ENCODE assay signal across 10 mouse cellular contexts in genomic region chr9:107556346-107556745, GRCm38 (mm10). TPM values are rescaled to one million over a fixed set of nuclear protein-coding genes. Genes with fewer than 3 reads are reported as not detected.
A peak's percentile ranks its signal among the peaks of the same experiment; 100 is the strongest.
DNase-seq lines count a peak whose midpoint lies in the region; ATAC-seq and TF ChIP-seq lines count a peak whose summit lies in the region.
"Had no signal": no experiment of that assay in that cellular context is flagged by ENCODE, and none has a peak within 500 bp of the region (broad histone marks: within the 10 kb centered on the region; RNA-seq: fewer than 3 reads in every experiment).

No protein-coding gene starts in this region.

- intact Hi-C loops in left cerebral cortex, postnatal 10 days (cut with DNase I) = no loop called here

- H3K9me3 ChIP-seq in heart, postnatal 0 days (replicated peaks; ENCODE audit: control insufficient read depth, low read length) = no peaks in the 10 kb centered on the region
- H3K9me3 ChIP-seq in embryonic facial prominence, embryonic 12.5 days = no peaks in the 10 kb centered on the region
- H3K9me3 ChIP-seq in limb, embryonic 12.5 days = no peaks in the 10 kb centered on the region
- H3K9me3 ChIP-seq in neural tube, embryonic 12.5 days = no peaks in the 10 kb centered on the region

- H3K4me1 ChIP-seq in heart, postnatal 0 days (ENCODE audit: control insufficient read depth, insufficient read depth) = peaks cover 27% of the 10 kb centered on the region
- peaks cover 40% of the 10 kb centered on the region for H3K4me1 ChIP-seq in embryonic facial prominence, embryonic 12.5 days
- H3K4me1 ChIP-seq in limb, embryonic 12.5 days (replicated peaks) = peaks cover 45% of the 10 kb centered on the region
- peaks cover 40% of the 10 kb centered on the region for H3K4me1 ChIP-seq in neural tube, embryonic 12.5 days

- TF ChIP-seq EP300 in heart, postnatal 0 days (IDR thresholded peaks at IDR 0.05; ENCODE audit: low read depth) = no peak

- peak overlapping the region; percentile 70 for H3K4me3 ChIP-seq in heart, postnatal 0 days (ENCODE audit: low read depth, low read length)
- H3K4me3 ChIP-seq in embryonic facial prominence, embryonic 12.5 days = peak overlapping the region; percentile 78
- peak overlapping the region; percentile 75 for H3K4me3 ChIP-seq in limb, embryonic 12.5 days (replicated peaks)
- no peak overlapping the region for H3K4me3 ChIP-seq in neural tube, embryonic 12.5 days

- no peak for TF ChIP-seq CTCF in heart, postnatal 0 days (IDR thresholded peaks at IDR 0.05; ENCODE audit: low read depth)

- peak overlapping the region; percentile 96; the same call in 1 of the 2 replicates for H3K27ac ChIP-seq in heart, postnatal 0 days (ENCODE audit: low read depth)
- peak overlapping the region; percentile 43; the same call in 1 of the 2 replicates for H3K27ac ChIP-seq in embryonic facial prominence, embryonic 12.5 days
- no peak overlapping the region for H3K27ac ChIP-seq in limb, embryonic 12.5 days
- no peak overlapping the region for H3K27ac ChIP-seq in neural tube, embryonic 12.5 days

- 48% methylated on average over 3 of the region's 3 CpGs for WGBS in heart, postnatal 0 days
- WGBS in embryonic facial prominence, embryonic 12.5 days = 79% methylated on average over 3 of the region's 3 CpGs
- WGBS in limb, embryonic 12.5 days = 81% methylated on average over 3 of the region's 3 CpGs
- WGBS in neural tube, embryonic 12.5 days = 83% methylated on average over 3 of the region's 3 CpGs

- H3K27me3 ChIP-seq in heart, postnatal 0 days (ENCODE audit: control insufficient read depth, insufficient read depth, low read length) = no peaks in the 10 kb centered on the region
- H3K27me3 ChIP-seq in embryonic facial prominence, embryonic 12.5 days = no peaks in the 10 kb centered on the region
- no peaks in the 10 kb centered on the region for H3K27me3 ChIP-seq in limb, embryonic 12.5 days
- H3K27me3 ChIP-seq in neural tube, embryonic 12.5 days (replicated peaks) = peaks cover 18% of the 10 kb centered on the region

- DNase-seq in heart, postnatal 0 days (ENCODE audit: low spot score) = no peak
- DNase-seq in heart, adult 18-20 months = no peak
- DNase-seq in left cerebral cortex, postnatal 10 days (ENCODE audit: extremely low spot score in 1 of 2, low spot score in 2 of 2) = no peak
- no peak for DNase-seq in embryo, embryonic 10.5 days (ENCODE audit: low spot score)
- DNase-seq: left cerebral cortex, postnatal 4 days had no signal

- peaks cover 45% of the 10 kb centered on the region for H3K36me3 ChIP-seq in heart, postnatal 0 days (replicated peaks; ENCODE audit: control insufficient read depth, insufficient read depth, low read length)
- H3K36me3 ChIP-seq in embryonic facial prominence, embryonic 12.5 days = peaks cover 51% of the 10 kb centered on the region
- peaks cover 51% of the 10 kb centered on the region for H3K36me3 ChIP-seq in limb, embryonic 12.5 days
- H3K36me3 ChIP-seq in neural tube, embryonic 12.5 days = peaks cover 48% of the 10 kb centered on the region

- no peak for ATAC-seq in heart, postnatal 0 days (ENCODE audit: insufficient read depth, low read depth)
- ATAC-seq in embryonic facial prominence, embryonic 12.5 days (ENCODE audit: insufficient number of reproducible peaks, insufficient read depth, low FRiP score, low TSS enrichment) = no peak
- no peak for ATAC-seq in limb, embryonic 12.5 days (ENCODE audit: insufficient number of reproducible peaks, insufficient read depth, low FRiP score, low TSS enrichment, low read depth)
- ATAC-seq in neural tube, embryonic 12.5 days (ENCODE audit: low FRiP score, low read depth) = no peak
- ATAC-seq in inflammation-experienced regulatory T-cells, adult 6 months = no peak

- peak overlapping the region; percentile 86 for H3K4me2 ChIP-seq in heart, postnatal 0 days (ENCODE audit: low read depth, low read length)
- peak overlapping the region; percentile 83 for H3K4me2 ChIP-seq in embryonic facial prominence, embryonic 12.5 days (replicated peaks)
- H3K4me2 ChIP-seq in limb, embryonic 12.5 days = peak overlapping the region; percentile 89
- peak overlapping the region; percentile 96 for H3K4me2 ChIP-seq in neural tube, embryonic 12.5 days (replicated peaks)

- no peak overlapping the region for H3K9ac ChIP-seq in heart, postnatal 0 days (replicated peaks; ENCODE audit: low read depth, low read length)
- no peak overlapping the region for H3K9ac ChIP-seq in embryonic facial prominence, embryonic 12.5 days
- 0 out of 2 replicates have a peak overlapping the region, but pooled peaks have one; percentile 85 for H3K9ac ChIP-seq in limb, embryonic 12.5 days (replicated peaks)
- H3K9ac ChIP-seq in neural tube, embryonic 12.5 days = no peak overlapping the region

RNA-seq across cellular contexts. Expression of gene Rassf1, which starts 5.0 kb away (rescaled TPM):
- 28.7 and 39.0 TPM in 2 replicates for total RNA-seq in heart, postnatal 0 days (2014; rRNA removed; ENCODE audit: low replicate concordance)
- polyA plus RNA-seq in heart, postnatal 0 days (2015; fragmentation: Nextera tagmentation; extraction: Ambion mirVana) = 34.4 and 35.1 TPM in 2 replicates
- 10 to 100 TPM; 15.1 TPM for total RNA-seq in heart, adult 18-20 months (2021)
- 54.0 and 55.6 TPM in 2 replicates for polyA plus RNA-seq in embryonic facial prominence, embryonic 12.5 days (2016; fragmentation: Nextera tagmentation; extraction: Ambion mirVana)
- polyA plus RNA-seq in limb, embryonic 12.5 days (2016; fragmentation: Nextera tagmentation; extraction: Ambion mirVana) = 59.8 and 64.8 TPM in 2 replicates
- 37.6 and 37.7 TPM in 2 replicates for polyA plus RNA-seq in neural tube, embryonic 12.5 days (2016; fragmentation: Nextera tagmentation; extraction: Ambion mirVana)
- 10 to 100 TPM; 14.7 to 14.9 TPM for total RNA-seq in left cerebral cortex, postnatal 10 days (2021)
- 10 to 100 TPM; 77.8 to 84.6 (median 82.3) TPM for polyA plus RNA-seq in inflammation-experienced regulatory T-cells, adult 6 months (2017; shearing (Covaris generic))

RNA-seq across cellular contexts. Expression of gene Tusc2, which starts 6.7 kb away (rescaled TPM):
- 38.6 and 51.2 TPM in 2 replicates for total RNA-seq in heart, postnatal 0 days (2014; rRNA removed; ENCODE audit: low replicate concordance)
- 37.0 and 38.8 TPM in 2 replicates for polyA plus RNA-seq in heart, postnatal 0 days (2015; fragmentation: Nextera tagmentation; extraction: Ambion mirVana)
- total RNA-seq in heart, adult 18-20 months (2021) = 10 to 100 TPM; 38.3 to 40.9 TPM
- 54.1 and 54.8 TPM in 2 replicates for polyA plus RNA-seq in embryonic facial prominence, embryonic 12.5 days (2016; fragmentation: Nextera tagmentation; extraction: Ambion mirVana)
- polyA plus RNA-seq in limb, embryonic 12.5 days (2016; fragmentation: Nextera tagmentation; extraction: Ambion mirVana) = 50.6 and 52.6 TPM in 2 replicates
- 93.3 and 93.9 TPM in 2 replicates for polyA plus RNA-seq in neural tube, embryonic 12.5 days (2016; fragmentation: Nextera tagmentation; extraction: Ambion mirVana)
- 10 to 100 TPM; 71.6 to 76.6 TPM for total RNA-seq in left cerebral cortex, postnatal 10 days (2021)
- 1 to 10 TPM; 5.3 to 8.5 (median 7.7) TPM for polyA plus RNA-seq in inflammation-experienced regulatory T-cells, adult 6 months (2017; shearing (Covaris generic))

RNA-seq across cellular contexts. Expression of gene Zmynd10, which starts 9.2 kb away (rescaled TPM):
- not detected in 2 replicates for total RNA-seq in heart, postnatal 0 days (2014; rRNA removed; ENCODE audit: low replicate concordance)
- 0.25 and 0.49 TPM in 2 replicates for polyA plus RNA-seq in heart, postnatal 0 days (2015; fragmentation: Nextera tagmentation; extraction: Ambion mirVana)
- under 1 TPM in 1 of 2 experiments, not detected in 1; 0.62 TPM for total RNA-seq in heart, adult 18-20 months (2021)
- 1.3 and 1.7 TPM in 2 replicates for polyA plus RNA-seq in embryonic facial prominence, embryonic 12.5 days (2016; fragmentation: Nextera tagmentation; extraction: Ambion mirVana)
- 1.2 and 1.7 TPM in 2 replicates for polyA plus RNA-seq in limb, embryonic 12.5 days (2016; fragmentation: Nextera tagmentation; extraction: Ambion mirVana)
- 0.51 and 0.82 TPM in 2 replicates for polyA plus RNA-seq in neural tube, embryonic 12.5 days (2016; fragmentation: Nextera tagmentation; extraction: Ambion mirVana)
- 1 to 10 TPM; 1.8 to 2.9 TPM for total RNA-seq in left cerebral cortex, postnatal 10 days (2021)
- 1 to 10 TPM; 1.8 to 2.9 (median 2.1) TPM for polyA plus RNA-seq in inflammation-experienced regulatory T-cells, adult 6 months (2017; shearing (Covaris generic))
- total RNA-seq: common myeloid progenitor, adult 5-6 weeks had no signal

RNA-seq across cellular contexts. Expression of gene Hyal2, which starts 11.4 kb away (rescaled TPM):
- 67.8 and 97.3 TPM in 2 replicates for total RNA-seq in heart, postnatal 0 days (2014; rRNA removed; ENCODE audit: low replicate concordance)
- 58.6 and 60.5 TPM in 2 replicates for polyA plus RNA-seq in heart, postnatal 0 days (2015; fragmentation: Nextera tagmentation; extraction: Ambion mirVana)
- total RNA-seq in heart, adult 18-20 months (2021) = 10 to 100 TPM; 31.4 to 40.0 TPM
- polyA plus RNA-seq in embryonic facial prominence, embryonic 12.5 days (2016; fragmentation: Nextera tagmentation; extraction: Ambion mirVana) = 132 and 134 TPM in 2 replicates
- 127 and 128 TPM in 2 replicates for polyA plus RNA-seq in limb, embryonic 12.5 days (2016; fragmentation: Nextera tagmentation; extraction: Ambion mirVana)
- polyA plus RNA-seq in neural tube, embryonic 12.5 days (2016; fragmentation: Nextera tagmentation; extraction: Ambion mirVana) = 93.6 and 97.0 TPM in 2 replicates
- 10 to 100 TPM; 13.2 to 20.1 TPM for total RNA-seq in left cerebral cortex, postnatal 10 days (2021)
- polyA plus RNA-seq in inflammation-experienced regulatory T-cells, adult 6 months (2017; shearing (Covaris generic)) = 10 to 100 TPM in 2 of 3 experiments, 1 to 10 TPM in 1; 8.2 to 13.9 (median 10.3) TPM

RNA-seq across cellular contexts. Expression of gene Nprl2, which starts 14.3 kb away (rescaled TPM):
- 42.3 and 56.4 TPM in 2 replicates for total RNA-seq in heart, postnatal 0 days (2014; rRNA removed; ENCODE audit: low replicate concordance)
- 22.5 and 23.2 TPM in 2 replicates for polyA plus RNA-seq in heart, postnatal 0 days (2015; fragmentation: Nextera tagmentation; extraction: Ambion mirVana)
- total RNA-seq in heart, adult 18-20 months (2021) = 10 to 100 TPM; 20.4 to 21.0 TPM
- polyA plus RNA-seq in embryonic facial prominence, embryonic 12.5 days (2016; fragmentation: Nextera tagmentation; extraction: Ambion mirVana) = 40.8 and 46.3 TPM in 2 replicates
- 38.6 and 40.1 TPM in 2 replicates for polyA plus RNA-seq in limb, embryonic 12.5 days (2016; fragmentation: Nextera tagmentation; extraction: Ambion mirVana)
- polyA plus RNA-seq in neural tube, embryonic 12.5 days (2016; fragmentation: Nextera tagmentation; extraction: Ambion mirVana) = 52.6 and 55.2 TPM in 2 replicates
- total RNA-seq in left cerebral cortex, postnatal 10 days (2021) = 10 to 100 TPM; 34.1 to 37.8 TPM
- 10 to 100 TPM; 48.4 to 55.1 (median 54.4) TPM for polyA plus RNA-seq in inflammation-experienced regulatory T-cells, adult 6 months (2017; shearing (Covaris generic))

Comparison
In these comparisons a context has a peak if more than half of its experiments do, and no peak if none do; other contexts are left out.
1. H3K27ac ChIP-seq: peak in heart, postnatal 0 days (single experiment) and embryonic facial prominence, embryonic 12.5 days (single experiment); none in limb, embryonic 12.5 days (single experiment) and neural tube, embryonic 12.5 days (single experiment).
2. Peak in every context shown above with its lines, with median percentiles within 50 percentile points of each other: H3K4me2 ChIP-seq.